Comparison of ENCODE assay signal across 18 mouse cellular contexts in genomic region chr10:42448371-42448770, GRCm38 (mm10). TPM values are rescaled to one million over a fixed set of nuclear protein-coding genes. Genes with fewer than 3 reads are reported as not detected.
DNase-seq lines count a peak whose midpoint lies in the region; ATAC-seq lines count a peak whose summit lies in the region.
"Had no signal": no experiment of that assay in that cellular context is flagged by ENCODE, and none has a peak within 500 bp of the region (broad histone marks: within the 10 kb centered on the region; RNA-seq: fewer than 3 reads in every experiment).

No protein-coding gene starts in this region.

- H3K4me2 ChIP-seq in heart, embryonic 16.5 days (ENCODE audit: low read depth, low read length) = no peak overlapping the region
- no peak overlapping the region for H3K4me2 ChIP-seq in midbrain, embryonic 14.5 days (ENCODE audit: low read length)
- H3K4me2 ChIP-seq: embryonic facial prominence, embryonic 15.5 days; midbrain, embryonic 15.5 days had no signal

- H3K27ac ChIP-seq in heart, embryonic 16.5 days (ENCODE audit: low read length) = no peak overlapping the region
- H3K27ac ChIP-seq in midbrain, embryonic 10.5 days (replicated peaks) = 0 out of 2 replicates have a peak overlapping the region, but pooled peaks have one; percentile 4
- no peak overlapping the region for H3K27ac ChIP-seq in midbrain, embryonic 14.5 days (replicated peaks; ENCODE audit: low read depth, low read length)
- H3K27ac ChIP-seq: embryonic facial prominence, embryonic 15.5 days; midbrain, embryonic 15.5 days; stomach, postnatal 0 days had no signal

- H3K27me3 ChIP-seq in heart, embryonic 16.5 days (ENCODE audit: control insufficient read depth, insufficient read depth, low read length) = no peaks in the 10 kb centered on the region
- peaks cover 14% of the 10 kb centered on the region for H3K27me3 ChIP-seq in midbrain, embryonic 10.5 days (ENCODE audit: low read depth, poor library complexity, severe bottlenecking)
- H3K27me3 ChIP-seq in midbrain, embryonic 14.5 days (ENCODE audit: control insufficient read depth, insufficient read depth, low read length) = no peaks in the 10 kb centered on the region
- H3K27me3 ChIP-seq: embryonic facial prominence, embryonic 15.5 days; midbrain, embryonic 15.5 days had no signal

- peaks cover 6% of the 10 kb centered on the region; the same call in 1 of the 2 replicates for H3K36me3 ChIP-seq in heart, embryonic 16.5 days (ENCODE audit: control insufficient read depth, insufficient read depth)
- peaks cover 8% of the 10 kb centered on the region for H3K36me3 ChIP-seq in midbrain, embryonic 10.5 days
- no peaks in the 10 kb centered on the region for H3K36me3 ChIP-seq in midbrain, embryonic 14.5 days (ENCODE audit: control insufficient read depth, insufficient read depth, low read length)
- H3K36me3 ChIP-seq: embryonic facial prominence, embryonic 15.5 days; midbrain, embryonic 15.5 days had no signal

- no peak overlapping the region for H3K9ac ChIP-seq in heart, embryonic 16.5 days (ENCODE audit: low read length)
- H3K9ac ChIP-seq in midbrain, embryonic 14.5 days (replicated peaks; ENCODE audit: low read length) = no peak overlapping the region
- H3K9ac ChIP-seq: embryonic facial prominence, embryonic 15.5 days; midbrain, embryonic 15.5 days had no signal

- no peak overlapping the region for H3K4me3 ChIP-seq in heart, embryonic 16.5 days (ENCODE audit: low read length)
- H3K4me3 ChIP-seq in midbrain, embryonic 10.5 days = no peak overlapping the region
- no peak overlapping the region for H3K4me3 ChIP-seq in midbrain, embryonic 14.5 days (replicated peaks; ENCODE audit: low read depth, low read length)
- H3K4me3 ChIP-seq: embryonic facial prominence, embryonic 15.5 days; midbrain, embryonic 15.5 days; myocyte had no signal

- WGBS in heart, embryonic 16.5 days = 51% methylated on average over 7 of the region's 7 CpGs
- 11% methylated on average over 7 of the region's 7 CpGs for WGBS in midbrain, embryonic 10.5 days
- WGBS in midbrain, embryonic 14.5 days = 16% methylated on average over 7 of the region's 7 CpGs

- DNase-seq in heart, adult 18-20 months = no peak
- peak; percentile 23 for DNase-seq in midbrain, embryonic 10.5 days (ENCODE audit: low spot score)
- DNase-seq in midbrain, embryonic 14.5 days = no peak
- DNase-seq in embryo, embryonic 11 days = peak; percentile 34
- peak; percentile 51 for DNase-seq in yolk sac, embryonic 10.5 days (ENCODE audit: low spot score)
- DNase-seq: adrenal gland, postnatal 10 days; cerebellum, adult 9-10 months; heart, postnatal 4 days; kidney, adult 18-20 months; kidney, postnatal 36 days; lung, adult 2 months; lung, postnatal 36 days had no signal

- peaks cover 8% of the 10 kb centered on the region for H3K4me1 ChIP-seq in heart, embryonic 16.5 days (ENCODE audit: control insufficient read depth, insufficient read depth, low read length)
- peaks cover 21% of the 10 kb centered on the region for H3K4me1 ChIP-seq in midbrain, embryonic 10.5 days
- no peaks in the 10 kb centered on the region for H3K4me1 ChIP-seq in midbrain, embryonic 14.5 days (ENCODE audit: control insufficient read depth, insufficient read depth, low read length)
- H3K4me1 ChIP-seq: midbrain, embryonic 15.5 days had no signal

- no peaks in the 10 kb centered on the region for H3K9me3 ChIP-seq in heart, embryonic 16.5 days (replicated peaks; ENCODE audit: control insufficient read depth, low read length)
- H3K9me3 ChIP-seq in midbrain, embryonic 10.5 days (replicated peaks) = peaks cover 2% of the 10 kb centered on the region; the same call in 1 of the 2 replicates
- no peaks in the 10 kb centered on the region for H3K9me3 ChIP-seq in midbrain, embryonic 14.5 days (ENCODE audit: control insufficient read depth, low read length)
- H3K9me3 ChIP-seq: embryonic facial prominence, embryonic 15.5 days; midbrain, embryonic 15.5 days had no signal

- 0 out of 2 replicates have a peak, but pooled peaks have one; percentile 37 for ATAC-seq in heart, embryonic 16.5 days (replicated peaks; ENCODE audit: extremely low read depth, insufficient read depth, low FRiP score)
- no peak for ATAC-seq in midbrain, embryonic 14.5 days (ENCODE audit: low FRiP score, low TSS enrichment)
- ATAC-seq in megakaryocyte, adult 5-6 weeks (ENCODE audit: poor library complexity, severe bottlenecking) = no peak
- ATAC-seq: midbrain, embryonic 15.5 days had no signal

RNA-seq across cellular contexts. Expression of gene Afg1l, which starts 30.0 kb away (rescaled TPM):
- polyA plus RNA-seq in heart, embryonic 16.5 days (2015; fragmentation: Nextera tagmentation; extraction: Ambion mirVana) = 19.5 and 22.1 TPM in 2 replicates
- total RNA-seq in heart, adult 18-20 months (2021) = 10 to 100 TPM; 31.8 to 32.7 TPM
- 4.3 and 4.4 TPM in 2 replicates for polyA plus RNA-seq in midbrain, embryonic 10.5 days (2016; fragmentation: Nextera tagmentation; extraction: Ambion mirVana)
- polyA plus RNA-seq in midbrain, embryonic 14.5 days (2014; fragmentation: Nextera tagmentation; extraction: Ambion mirVana) = 5.8 and 7.0 TPM in 2 replicates
- total RNA-seq in megakaryocyte, adult 5-6 weeks (2015) = 2.3 and 2.8 TPM in 2 replicates
- total RNA-seq in megakaryocyte, adult 5-6 weeks (2017) = 3.3 and 3.7 TPM in 2 replicates

RNA-seq across cellular contexts. Expression of gene Snx3, which starts 53.5 kb away (rescaled TPM):
- polyA plus RNA-seq in heart, embryonic 16.5 days (2015; fragmentation: Nextera tagmentation; extraction: Ambion mirVana) = 363 and 415 TPM in 2 replicates
- 100 to 1,000 TPM; 173 to 184 TPM for total RNA-seq in heart, adult 18-20 months (2021)
- 235 and 241 TPM in 2 replicates for polyA plus RNA-seq in midbrain, embryonic 10.5 days (2016; fragmentation: Nextera tagmentation; extraction: Ambion mirVana)
- 250 and 272 TPM in 2 replicates for polyA plus RNA-seq in midbrain, embryonic 14.5 days (2014; fragmentation: Nextera tagmentation; extraction: Ambion mirVana)
- 281 and 289 TPM in 2 replicates for total RNA-seq in megakaryocyte, adult 5-6 weeks (2015)
- total RNA-seq in megakaryocyte, adult 5-6 weeks (2017) = 107 and 130 TPM in 2 replicates

Comparison
In these comparisons a context has a peak if more than half of its experiments do, and no peak if none do; other contexts are left out.
1. DNase-seq: peak in midbrain, embryonic 10.5 days (single experiment), embryo, embryonic 11 days (single experiment) and yolk sac, embryonic 10.5 days (single experiment); none in heart, adult 18-20 months (0 of 2) and midbrain, embryonic 14.5 days (single experiment).